Mouse (Mus musculus): ENCODE measurements around the gene Mrpl57.

The Mrpl57 gene

GRCm38 (mm10) chr14:57859520-57859919 lies 33.5 kb downstream of the Mrpl57 start:
- in situ Hi-C loops (cut with MboI, MseI), result no loop called here

- in situ Hi-C loops (cut with MboI, MseI), result no loop called here
These were observed 36.0 kb downstream of the Mrpl57 start for GRCm38 (mm10) chr14:57861987-57862412.

- in situ Hi-C loops (cut with MboI, MseI), result no loop called here
These were observed 37.1 kb downstream of the Mrpl57 start for GRCm38 (mm10) chr14:57863129-57863528.

GRCm38 (mm10) chr14:57865256-57865655 lies 39.2 kb downstream of the Mrpl57 start:
- in situ Hi-C loops (cut with MboI, MseI), result no loop called here

- in situ Hi-C loops (cut with MboI, MseI), result no loop called here
These were observed 40.7 kb downstream of the Mrpl57 start for GRCm38 (mm10) chr14:57866676-57867276.

DNA sequence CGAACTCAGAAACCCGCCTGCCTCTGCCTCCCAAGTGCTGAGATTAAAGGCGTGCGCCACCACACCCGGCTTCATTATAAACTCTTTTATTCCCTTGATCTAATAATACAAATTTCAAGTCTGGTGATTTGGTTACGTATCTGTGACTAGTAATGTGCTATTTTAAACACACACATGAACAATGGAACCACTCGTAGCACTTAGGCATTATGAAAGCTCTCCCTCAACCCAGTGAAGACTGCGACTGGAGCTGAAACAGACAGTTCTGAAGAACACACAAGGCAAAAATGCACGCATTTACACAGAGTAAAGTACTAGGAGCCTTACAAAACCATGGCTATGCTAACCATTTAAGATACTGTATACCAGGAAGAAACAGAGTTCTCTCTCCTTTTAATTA lies 51.9 kb downstream of the Mrpl57 start:
- in situ Hi-C loops (cut with MboI, MseI), result no loop called here

Data from T-helper 1 cell (primary cell).